Mouse (Mus musculus): ENCODE data around the gene Th. TPM values are rescaled to one million over a fixed set of nuclear protein-coding genes. Genes with fewer than 3 reads are reported as not detected.
A peak's percentile ranks its signal among the peaks of the same experiment; 100 is the strongest.

Th gene
- 1 to 10 TPM in 1 of 2 experiments, under 1 TPM in 1; 0.44 to 1.6 TPM for total RNA-seq (2021)
- long read RNA-seq, experiment 1, result 0 reads
- long read RNA-seq, experiment 2, partial matches to known transcripts, result 0 of 3 reads
- long read RNA-seq, experiment 2, other reads (novel, unspliced or antisense), result 2 of 3 reads

DNA sequence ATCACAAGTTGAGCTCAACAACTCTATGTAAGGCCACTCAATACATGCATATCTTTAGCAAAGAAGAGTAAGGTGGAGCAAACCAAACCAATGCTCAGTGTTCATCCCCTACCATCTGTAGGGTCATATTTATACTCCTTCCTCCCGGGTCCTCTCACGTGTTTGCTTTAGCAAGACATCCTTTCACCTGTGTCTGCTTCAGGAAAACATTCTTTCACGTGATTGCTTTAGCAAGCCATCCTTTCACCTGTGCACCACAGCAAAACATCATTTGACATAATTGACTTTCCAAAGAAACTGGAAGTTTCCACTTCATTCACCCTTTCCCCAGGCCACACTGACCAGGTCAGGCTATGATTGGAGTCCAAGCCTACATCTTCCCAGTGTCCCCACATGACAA lies at the start of gene Th:
Gene Th, minus strand, starts transcription at position 101 of the 400 bp plus-strand sequence.
- no peak for DNase-seq (ENCODE audit: low spot score in 2 of 2)

DNA sequence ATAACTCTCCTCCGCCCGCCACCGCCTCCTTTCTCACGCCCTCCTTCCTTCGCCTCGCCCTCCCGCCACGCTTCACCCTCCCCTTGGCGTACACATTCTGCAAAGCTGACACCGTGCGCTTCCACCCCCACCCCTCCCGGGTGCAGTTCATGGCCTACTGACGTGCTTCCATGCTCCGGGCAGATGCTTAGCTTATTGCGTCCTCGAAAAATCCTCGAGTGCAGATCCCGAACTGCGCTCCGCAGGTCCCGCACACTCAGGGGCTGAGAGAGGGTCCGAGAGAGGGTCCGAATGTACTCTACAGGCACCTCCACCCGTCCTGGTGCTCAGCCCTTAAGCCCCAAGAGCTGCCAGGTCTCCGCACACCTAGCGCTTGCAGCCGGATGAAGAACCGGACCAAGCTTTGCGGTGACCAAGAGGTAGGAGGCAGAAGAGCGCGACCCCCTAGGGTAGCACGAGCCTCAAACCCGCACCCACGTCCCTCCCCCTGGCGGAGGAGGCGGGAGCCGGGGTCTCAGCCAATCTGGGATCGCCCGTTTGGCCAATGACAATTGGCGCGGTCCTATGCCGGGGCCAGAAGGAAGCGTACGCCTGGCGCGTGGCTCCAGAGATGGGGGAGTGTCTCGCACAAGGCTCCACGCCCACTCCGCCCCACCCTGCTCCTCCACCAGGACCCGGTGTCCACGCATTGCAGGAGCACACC lies 38.0 kb upstream of the Th start, which contains the start of gene Ascl2:
Gene Ascl2, minus strand, starts transcription at position 456 of the 703 bp plus-strand sequence.
- peak in 1 of 2 experiments; percentile 17 for DNase-seq (ENCODE audit: low spot score in 2 of 2)

DNA sequence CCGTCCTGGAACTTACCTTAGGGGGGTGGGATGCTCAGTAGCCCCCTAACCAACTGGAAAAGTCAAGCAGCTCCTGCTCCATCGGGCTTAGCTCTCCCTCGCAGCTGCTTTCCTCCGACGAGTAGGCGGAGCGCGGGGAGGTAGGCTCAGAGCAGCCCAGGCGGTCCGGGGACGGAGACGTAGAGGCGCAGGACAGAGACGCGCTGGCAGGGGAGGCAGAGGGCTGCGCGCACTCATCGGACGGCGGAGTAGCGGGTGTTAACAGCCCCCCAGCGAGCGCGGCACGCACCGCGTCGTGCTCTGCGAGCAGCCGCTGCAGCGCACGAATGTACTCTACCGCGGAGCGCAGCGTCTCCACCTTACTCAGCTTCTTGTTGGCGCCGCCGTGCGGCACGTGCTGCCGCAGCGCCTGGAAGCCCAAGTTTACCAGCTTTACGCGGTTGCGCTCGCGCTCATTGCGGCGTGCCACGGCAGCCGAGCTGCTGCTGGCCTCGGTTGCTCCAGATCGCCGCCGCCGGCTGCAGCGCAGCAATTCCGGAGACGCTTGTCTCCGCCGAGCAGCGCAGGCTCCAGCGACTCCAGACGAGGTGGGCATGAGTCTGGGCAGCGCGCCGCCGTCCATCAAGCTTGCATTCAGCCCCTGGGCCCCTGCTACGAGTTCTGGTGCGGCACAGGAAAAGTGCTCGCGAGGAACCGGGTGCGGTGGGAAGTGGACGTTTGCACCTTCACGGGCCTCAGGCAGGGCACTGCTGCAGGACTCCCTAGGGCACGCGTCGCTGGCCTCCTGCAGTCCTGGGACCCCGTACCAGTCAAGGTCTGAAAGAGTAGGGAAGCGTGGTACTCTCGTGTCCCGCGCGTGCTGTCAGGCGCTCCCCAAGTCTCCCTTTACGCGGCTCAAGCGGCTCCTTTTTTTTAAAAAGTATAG lies 37.2 kb upstream of the Th start:
- DNase-seq (ENCODE audit: low spot score in 2 of 2), result peak in 1 of 2 experiments; percentile 41

- DNase-seq (ENCODE audit: low spot score in 2 of 2), result peak in 1 of 2 experiments; percentile 27
These were observed 36.5 kb upstream of the Th start for GRCm38 (mm10) chr7:142967414-142967883.

GRCm38 (mm10) chr7:142959752-142960151 lies 28.8 kb upstream of the Th start:
- DNase-seq (ENCODE audit: low spot score in 2 of 2), result no peak

DNA sequence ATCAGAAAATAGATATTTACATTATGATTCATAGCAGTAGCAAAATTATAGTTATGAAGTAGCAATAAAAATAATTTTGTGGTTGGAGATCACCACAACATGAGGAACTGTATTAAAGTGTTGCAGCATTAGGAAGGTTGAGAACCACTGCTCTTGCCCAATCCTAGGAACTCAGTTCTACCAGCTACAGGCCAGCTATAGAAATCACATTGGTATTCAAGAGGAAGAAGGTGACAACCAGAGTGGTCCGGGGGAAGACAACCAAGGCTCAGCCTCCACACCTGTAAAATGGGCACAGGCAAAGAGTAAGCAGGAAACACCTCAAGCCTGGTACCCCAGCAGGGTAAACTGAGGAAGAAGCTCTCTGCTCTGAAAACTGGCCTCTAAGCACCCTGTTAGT lies 27.9 kb upstream of the Th start:
- DNase-seq (ENCODE audit: low spot score in 2 of 2), result no peak

GRCm38 (mm10) chr7:142956018-142956417 lies 25.1 kb upstream of the Th start:
- DNase-seq (ENCODE audit: low spot score in 2 of 2), result no peak

DNA sequence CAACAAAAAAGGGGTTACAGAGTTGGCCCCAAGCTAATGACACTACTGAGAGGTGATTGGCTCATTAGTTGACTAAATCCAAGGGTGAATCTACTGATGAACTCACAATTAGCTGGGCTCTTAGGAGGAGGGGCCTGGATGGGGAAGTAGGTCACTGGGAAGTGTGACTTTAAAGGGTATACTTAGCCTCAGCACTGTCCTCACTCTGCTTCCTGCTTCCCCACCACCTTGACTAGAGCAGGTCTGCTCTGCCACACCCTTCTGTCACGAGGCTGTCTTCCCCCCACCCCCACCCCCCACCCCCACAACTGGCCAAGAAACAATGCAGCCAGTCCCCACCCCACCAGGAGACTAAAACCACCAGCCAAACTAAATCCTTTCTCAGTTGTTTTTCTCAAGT lies 18.6 kb upstream of the Th start:
- DNase-seq (ENCODE audit: low spot score in 2 of 2), result no peak

DNA sequence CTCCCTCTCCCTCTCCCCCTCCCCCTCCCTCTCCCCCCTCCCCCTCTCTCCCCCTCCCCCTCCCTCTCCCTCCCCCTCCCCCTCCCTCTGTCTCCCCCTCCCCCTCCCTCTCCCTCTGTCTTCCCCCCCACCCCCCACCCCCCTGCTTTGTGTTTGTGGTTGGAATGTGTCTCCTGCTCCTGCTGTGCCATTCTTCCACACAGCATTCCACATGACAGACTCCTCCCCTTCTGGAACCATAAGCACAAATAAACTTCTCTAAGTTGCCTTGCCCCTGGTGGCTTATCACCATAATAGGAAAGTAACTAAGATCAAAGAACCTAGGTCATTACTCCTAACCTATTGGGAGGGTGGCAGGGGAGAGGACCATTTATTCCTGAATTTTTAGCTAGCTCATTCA lies 6.7 kb upstream of the Th start:
- no peak for DNase-seq (ENCODE audit: low spot score in 2 of 2)

- no peak for DNase-seq (ENCODE audit: low spot score in 2 of 2)
These were observed 4.8 kb upstream of the Th start for GRCm38 (mm10) chr7:142935708-142936107.

GRCm38 (mm10) chr7:142932469-142932868 lies 1.5 kb upstream of the Th start:
- no peak for DNase-seq (ENCODE audit: low spot score in 2 of 2)

DNA sequence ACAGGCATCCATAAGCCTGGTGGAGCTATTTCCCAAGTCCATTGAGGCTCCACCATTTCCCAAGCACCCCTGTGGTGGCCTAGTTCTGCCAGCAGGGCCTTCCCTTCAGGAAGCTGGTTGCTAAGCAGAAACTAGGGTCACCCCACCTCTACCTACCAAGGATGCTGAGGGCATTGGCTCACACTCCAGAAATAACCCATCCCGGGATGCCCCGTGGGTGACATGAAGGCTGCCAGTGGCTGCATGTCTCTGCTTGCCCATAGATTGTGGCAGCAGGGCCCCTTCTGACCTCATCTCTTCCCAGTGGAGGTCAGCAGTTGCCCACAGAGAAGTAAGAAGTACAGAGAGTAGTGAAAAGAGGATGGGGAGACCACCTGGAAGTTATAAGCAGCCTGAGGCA lies 1.4 kb downstream of the Th start:
- no peak for DNase-seq (ENCODE audit: low spot score in 2 of 2)

- no peak for DNase-seq (ENCODE audit: low spot score in 2 of 2)
These were observed 3.6 kb downstream of the Th start for GRCm38 (mm10) chr7:142927293-142927692.

DNA sequence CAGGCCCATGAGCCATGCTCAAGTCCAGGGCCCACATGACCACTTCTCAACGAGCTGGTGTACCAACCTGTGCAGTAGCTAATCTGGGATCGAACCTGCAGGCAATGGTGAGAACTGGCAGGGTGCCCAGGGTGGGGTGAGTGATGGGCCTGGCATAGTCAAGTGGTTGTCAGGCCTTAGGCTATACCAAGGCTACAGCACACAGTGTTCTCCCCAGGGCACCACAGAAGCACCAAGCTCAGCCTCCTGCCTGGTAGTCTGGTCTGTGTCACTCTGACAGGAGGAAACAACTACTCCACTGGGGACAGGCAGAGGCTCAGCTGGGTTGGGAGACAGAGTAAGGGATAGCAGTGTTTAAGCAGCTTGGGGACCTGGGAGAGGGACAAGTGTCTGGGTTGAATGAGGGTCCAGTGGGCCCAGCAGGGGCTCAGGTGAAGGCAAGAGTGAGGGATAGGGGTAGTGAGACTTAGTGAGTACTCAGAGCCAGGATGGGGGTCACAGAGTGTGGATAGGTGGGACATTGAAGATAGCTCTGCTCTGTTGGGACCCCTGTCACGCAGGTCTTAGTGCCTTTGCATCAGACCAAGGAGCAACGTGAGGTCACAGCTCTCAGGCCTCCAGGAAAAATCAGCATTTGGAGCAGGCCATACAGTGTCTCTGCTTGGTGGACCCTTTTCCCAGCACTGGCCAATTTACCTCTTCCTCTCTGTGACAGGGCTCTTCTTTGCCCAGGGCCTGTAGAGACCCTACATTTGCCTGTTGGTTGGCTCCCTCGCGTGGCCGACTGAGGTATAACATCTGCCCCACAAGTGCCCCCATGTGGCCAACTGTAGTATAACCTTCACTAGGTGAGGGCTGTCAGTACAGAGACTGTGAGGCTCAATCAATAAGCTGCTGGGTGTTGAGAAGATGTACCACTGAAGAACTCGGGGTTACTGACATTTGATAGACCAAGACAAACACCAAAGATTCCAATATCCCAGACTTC lies 12.0 kb downstream of the Th start:
- DNase-seq (ENCODE audit: low spot score in 2 of 2), result peak; percentile 63 to 70

GRCm38 (mm10) chr7:142917659-142918058 lies 13.3 kb downstream of the Th start:
- DNase-seq (ENCODE audit: low spot score in 2 of 2), result no peak

- DNase-seq (ENCODE audit: low spot score in 2 of 2), result no peak
These were observed 14.8 kb downstream of the Th start for GRCm38 (mm10) chr7:142916178-142916577.

DNA sequence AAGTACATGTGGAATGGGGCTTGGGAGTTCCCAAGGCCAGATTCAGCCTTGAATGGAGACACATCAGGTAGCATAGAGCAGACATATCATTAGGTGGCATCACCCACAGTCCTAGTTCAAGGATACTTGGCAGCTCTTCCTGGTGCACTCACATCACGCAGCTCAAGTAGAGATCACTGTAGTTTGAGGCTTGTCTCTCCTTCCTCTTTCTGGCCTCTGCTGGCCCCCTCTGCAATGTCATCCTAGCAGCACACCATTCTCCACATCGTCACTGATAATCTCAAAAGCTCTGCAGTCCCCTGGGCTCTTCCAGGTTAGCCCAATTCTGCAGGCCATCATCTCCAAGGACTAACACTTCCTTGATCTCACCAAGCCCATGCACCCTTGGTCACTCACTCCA lies 19.2 kb downstream of the Th start:
- DNase-seq (ENCODE audit: low spot score in 2 of 2), result no peak

DNA sequence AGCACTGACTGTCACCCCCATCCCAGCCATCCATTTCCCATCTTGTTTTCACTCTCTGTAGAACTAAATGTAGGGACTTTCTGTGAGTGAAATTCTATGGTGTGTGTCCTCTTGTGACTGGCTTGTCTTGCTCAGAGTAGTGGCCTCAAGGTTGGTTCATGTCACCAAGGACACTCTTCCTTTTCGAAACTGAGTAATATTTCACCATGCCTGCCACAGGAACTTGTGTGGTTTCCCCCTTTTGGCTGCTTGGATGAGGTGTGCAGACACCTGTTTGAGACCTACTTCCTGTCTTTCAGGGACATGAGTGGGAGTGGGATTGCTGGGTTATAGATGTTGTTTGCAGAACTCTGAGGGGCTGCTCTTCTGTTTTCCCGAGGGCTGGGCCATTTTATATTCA lies 20.8 kb downstream of the Th start:
- no peak for DNase-seq (ENCODE audit: low spot score in 2 of 2)

- DNase-seq (ENCODE audit: low spot score in 2 of 2), result no peak
These were observed 21.3 kb downstream of the Th start for GRCm38 (mm10) chr7:142909622-142910021.

DNA sequence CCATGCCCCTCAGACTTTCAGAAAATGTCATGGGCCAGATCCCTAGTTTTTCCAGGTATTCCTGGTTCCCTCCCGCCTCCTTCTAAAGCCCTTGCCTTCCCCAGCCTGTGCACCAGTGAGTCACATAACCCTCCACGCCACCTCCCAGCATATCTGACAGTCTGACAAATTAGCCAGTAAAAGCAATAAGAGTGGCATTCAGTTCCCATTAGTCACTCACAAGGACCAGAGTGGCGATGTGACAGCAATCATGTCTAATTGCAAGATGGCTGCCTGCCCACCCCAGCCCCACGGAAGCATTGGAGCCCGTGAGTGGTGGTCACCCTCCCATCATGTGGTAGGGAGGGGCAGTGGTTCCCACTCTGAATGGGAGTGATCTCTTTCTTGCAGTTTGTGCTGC lies 25.3 kb downstream of the Th start:
- DNase-seq (ENCODE audit: low spot score in 2 of 2), result no peak

- no peak for DNase-seq (ENCODE audit: low spot score in 2 of 2)
These were observed 26.6 kb downstream of the Th start for GRCm38 (mm10) chr7:142904331-142904730.

Measured in gastrocnemius, postnatal 4 days (tissue).